Mouse (Mus musculus): ENCODE measurements around the gene Gm5346. TPM values are rescaled to one million over a fixed set of nuclear protein-coding genes. Genes with fewer than 3 reads are reported as not detected.

Gm5346 gene
- polyA plus RNA-seq (2012; rRNA removed): not detected in 2 replicates

GRCm38 (mm10) chr8:43627176-43627575 lies at the start of gene Gm5346:
TSS of gene Gm5346 (minus strand) at chr8:43627276.

DNA sequence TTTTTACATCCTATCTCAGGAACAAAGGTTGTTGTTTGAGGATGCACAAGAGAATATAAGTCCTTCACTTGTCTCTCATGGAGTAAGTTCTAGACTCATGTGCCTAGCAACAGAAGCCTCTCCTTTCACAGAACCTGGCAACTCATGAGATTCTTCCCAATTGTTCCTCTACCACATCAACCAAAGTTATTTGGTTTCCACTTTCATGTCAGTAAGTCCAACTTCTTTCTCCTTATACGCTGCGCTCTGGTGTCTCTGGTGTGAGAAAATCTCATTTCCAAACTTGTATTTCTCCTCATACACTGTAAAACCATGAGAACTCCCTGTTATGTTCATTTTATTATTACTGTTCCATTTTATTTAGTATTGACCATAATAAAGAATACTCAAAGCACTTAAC lies 50.5 kb downstream of the Gm5346 start, which contains the start of gene Adam26a:
Adam26a (minus strand) TSS at position 101 of the 400 bp plus-strand sequence.

Other genes with a start within 250 kb of the Gm5346 start
- gene Adam26b, start 99.2 kb downstream of the Gm5346 start, polyA plus RNA-seq (2012; rRNA removed): not detected in 2 replicates
- not detected in 2 replicates for gene Adam26a, start 50.6 kb downstream of the Gm5346 start, polyA plus RNA-seq (2012; rRNA removed)
- gene Adam34, start 82.8 kb upstream of the Gm5346 start, polyA plus RNA-seq (2012; rRNA removed): not detected in 2 replicates